Mouse (Mus musculus): ENCODE data around the gene Slc16a10. TPM values are rescaled to one million over a fixed set of nuclear protein-coding genes. Genes with fewer than 3 reads are reported as not detected.

The Slc16a10 gene
- polyA plus RNA-seq, 1 experiment from 2014 or later: 17.9 TPM

DNA sequence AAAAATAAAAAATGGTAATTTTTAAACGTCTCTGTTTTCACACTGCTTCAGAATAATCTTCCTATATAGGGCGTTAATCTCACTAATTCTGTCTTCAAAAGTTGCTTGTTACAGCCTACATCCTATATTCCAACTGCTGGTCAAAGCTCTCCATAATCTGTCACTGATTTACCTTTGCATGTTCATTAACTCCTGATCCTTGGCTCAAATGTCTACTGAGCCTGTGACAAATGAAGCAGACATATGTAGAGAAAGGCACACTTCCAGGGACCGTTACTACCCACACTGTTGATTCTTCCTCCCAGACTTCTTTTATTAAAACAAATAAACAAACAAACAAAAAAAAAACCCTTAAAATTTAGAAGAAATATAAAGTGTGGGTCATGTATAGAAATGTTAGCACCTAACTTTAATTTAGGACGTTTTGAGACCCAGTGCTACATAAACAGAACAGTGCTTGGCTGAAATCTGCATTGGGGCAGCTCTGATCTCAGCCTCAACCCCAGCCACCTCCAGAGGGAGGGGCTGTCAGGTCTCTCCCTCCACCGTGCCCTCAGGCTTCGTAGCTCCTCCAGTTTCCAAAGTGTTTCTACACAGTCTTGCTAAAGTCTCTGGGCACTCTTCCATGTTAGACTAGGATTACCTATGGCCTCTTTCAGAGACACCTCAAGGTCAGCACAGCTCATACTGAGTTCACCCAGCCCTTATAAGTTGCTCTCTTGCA is 83.8 kb downstream of the Slc16a10 start:
- no peaks in the 10 kb centered on the region for H3K4me1 ChIP-seq (ENCODE audit: control insufficient read depth in 2 of 2, insufficient read depth in 2 of 2, low read length in 2 of 2)
- H3K27me3 ChIP-seq (ENCODE audit: control insufficient read depth, insufficient read depth, low read length): no peaks in the 10 kb centered on the region
- no peak overlapping the region for H3K4me3 ChIP-seq (ENCODE audit: control insufficient read depth in 1 of 2, insufficient read depth in 1 of 2, low read depth in 1 of 2, low read length in 2 of 2)
- H3K27ac ChIP-seq (replicated peaks in 1 of 2; ENCODE audit: control insufficient read depth in 1 of 2, insufficient read depth in 1 of 2, low read depth in 2 of 2, low read length in 2 of 2): no peak overlapping the region
- no peak overlapping the region for H3K4me2 ChIP-seq (ENCODE audit: low read length)
- H3K9me3 ChIP-seq (ENCODE audit: control insufficient read depth, low read length): no peaks in the 10 kb centered on the region
- 58% methylated on average over 6 of the region's 6 CpGs for WGBS
- no peaks in the 10 kb centered on the region for H3K36me3 ChIP-seq (ENCODE audit: control insufficient read depth, insufficient read depth, low read length)
- H3K9ac ChIP-seq (ENCODE audit: low read length): no peak overlapping the region
- ATAC-seq (ENCODE audit: insufficient number of reproducible peaks, insufficient read depth, low FRiP score, low read depth): no peak

DNA sequence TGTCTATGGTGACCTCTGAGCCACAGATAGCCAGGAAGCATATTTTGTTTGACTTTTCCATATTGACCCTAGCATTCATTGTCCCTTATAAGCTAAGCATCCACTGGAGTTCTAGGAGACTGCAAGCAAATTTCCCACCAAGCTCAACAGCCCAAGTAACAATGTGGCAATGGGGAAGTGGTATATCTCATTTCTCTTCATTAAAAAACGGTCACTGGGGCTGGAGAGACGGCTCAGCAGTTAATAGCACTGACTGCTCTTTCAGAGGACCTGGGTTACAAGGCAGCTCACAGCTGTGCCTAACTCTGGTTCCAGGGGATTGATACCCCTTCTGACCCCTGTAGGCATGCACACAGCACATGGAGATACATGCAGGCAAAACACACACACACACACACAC is 84.4 kb downstream of the Slc16a10 start:
- H3K4me1 ChIP-seq (ENCODE audit: control insufficient read depth in 2 of 2, insufficient read depth in 2 of 2, low read length in 2 of 2): no peaks in the 10 kb centered on the region
- H3K9me3 ChIP-seq (ENCODE audit: control insufficient read depth, low read length): no peaks in the 10 kb centered on the region
- 81% methylated on average over 2 of the region's 2 CpGs for WGBS
- H3K4me3 ChIP-seq (ENCODE audit: control insufficient read depth in 1 of 2, insufficient read depth in 1 of 2, low read depth in 1 of 2, low read length in 2 of 2): no peak overlapping the region
- H3K9ac ChIP-seq (ENCODE audit: low read length): no peak overlapping the region
- H3K27ac ChIP-seq (replicated peaks in 1 of 2; ENCODE audit: control insufficient read depth in 1 of 2, insufficient read depth in 1 of 2, low read depth in 2 of 2, low read length in 2 of 2): no peak overlapping the region
- H3K36me3 ChIP-seq (ENCODE audit: control insufficient read depth, insufficient read depth, low read length): peaks cover 3% of the 10 kb centered on the region; the same call in 1 of the 2 replicates
- no peak for ATAC-seq (ENCODE audit: insufficient number of reproducible peaks, insufficient read depth, low FRiP score, low read depth)
- no peaks in the 10 kb centered on the region for H3K27me3 ChIP-seq (ENCODE audit: control insufficient read depth, insufficient read depth, low read length)
- no peak overlapping the region for H3K4me2 ChIP-seq (ENCODE audit: low read length)

DNA sequence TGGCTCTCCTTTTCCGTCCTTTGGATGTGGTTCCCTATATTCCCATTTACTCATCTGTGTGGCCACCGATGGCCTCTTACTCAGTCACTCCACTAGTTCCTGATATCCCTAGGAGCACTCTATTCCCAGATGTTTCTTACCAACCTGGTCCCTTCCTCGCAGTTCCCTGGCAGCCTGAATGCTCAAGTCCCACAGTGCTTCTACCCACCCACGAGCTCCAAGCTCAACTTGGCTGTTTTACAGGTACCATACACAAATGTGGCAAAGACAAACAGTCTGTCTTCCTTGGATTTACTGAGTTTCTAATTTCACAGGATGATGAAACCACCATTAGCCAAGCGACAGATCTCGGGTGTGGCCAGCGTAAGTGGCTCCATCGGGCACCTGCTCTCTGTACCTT is 87.6 kb downstream of the Slc16a10 start:
- no peaks in the 10 kb centered on the region for H3K4me1 ChIP-seq (ENCODE audit: control insufficient read depth in 2 of 2, insufficient read depth in 2 of 2, low read length in 2 of 2)
- no peak overlapping the region for H3K9ac ChIP-seq (ENCODE audit: low read length)
- H3K4me3 ChIP-seq (ENCODE audit: control insufficient read depth in 1 of 2, insufficient read depth in 1 of 2, low read depth in 1 of 2, low read length in 2 of 2): no peak overlapping the region
- ATAC-seq (ENCODE audit: insufficient number of reproducible peaks, insufficient read depth, low FRiP score, low read depth): no peak
- H3K27ac ChIP-seq (replicated peaks in 1 of 2; ENCODE audit: control insufficient read depth in 1 of 2, insufficient read depth in 1 of 2, low read depth in 2 of 2, low read length in 2 of 2): no peak overlapping the region
- no peak overlapping the region for H3K4me2 ChIP-seq (ENCODE audit: low read length)
- H3K9me3 ChIP-seq (ENCODE audit: control insufficient read depth, low read length): no peaks in the 10 kb centered on the region
- no peaks in the 10 kb centered on the region for H3K27me3 ChIP-seq (ENCODE audit: control insufficient read depth, insufficient read depth, low read length)
- 90% methylated on average over 8 of the region's 8 CpGs for WGBS
- peaks cover 8% of the 10 kb centered on the region; the same call in 1 of the 2 replicates for H3K36me3 ChIP-seq (ENCODE audit: control insufficient read depth, insufficient read depth, low read length)

DNA sequence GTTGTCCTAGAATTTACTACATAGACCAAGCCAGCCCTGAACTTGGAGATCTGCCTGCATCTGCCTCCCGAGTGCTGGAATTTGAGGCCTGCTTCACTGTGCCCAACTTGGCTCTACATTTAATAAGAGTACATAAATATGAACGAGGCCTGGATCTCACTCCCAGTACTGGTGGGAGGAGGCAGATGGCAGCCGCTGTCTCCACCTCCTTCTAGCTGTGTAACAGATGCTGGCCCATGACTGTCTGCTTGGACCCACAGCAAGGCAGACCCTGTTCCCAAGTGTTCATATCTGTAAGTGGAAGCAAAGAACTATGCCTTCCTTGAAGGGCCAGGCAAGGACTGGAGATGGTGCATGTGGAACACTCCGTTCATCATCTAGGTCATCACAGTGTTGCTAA is 88.2 kb downstream of the Slc16a10 start:
- H3K27ac ChIP-seq (replicated peaks in 1 of 2; ENCODE audit: control insufficient read depth in 1 of 2, insufficient read depth in 1 of 2, low read depth in 2 of 2, low read length in 2 of 2): no peak overlapping the region
- H3K4me3 ChIP-seq (ENCODE audit: control insufficient read depth in 1 of 2, insufficient read depth in 1 of 2, low read depth in 1 of 2, low read length in 2 of 2): no peak overlapping the region
- H3K27me3 ChIP-seq (ENCODE audit: control insufficient read depth, insufficient read depth, low read length): no peaks in the 10 kb centered on the region
- no peak overlapping the region for H3K4me2 ChIP-seq (ENCODE audit: low read length)
- H3K9ac ChIP-seq (ENCODE audit: low read length): no peak overlapping the region
- no peaks in the 10 kb centered on the region for H3K4me1 ChIP-seq (ENCODE audit: control insufficient read depth in 2 of 2, insufficient read depth in 2 of 2, low read length in 2 of 2)
- peaks cover 8% of the 10 kb centered on the region; the same call in 1 of the 2 replicates for H3K36me3 ChIP-seq (ENCODE audit: control insufficient read depth, insufficient read depth, low read length)
- no peak for ATAC-seq (ENCODE audit: insufficient number of reproducible peaks, insufficient read depth, low FRiP score, low read depth)
- 87% methylated on average over 4 of the region's 4 CpGs for WGBS
- H3K9me3 ChIP-seq (ENCODE audit: control insufficient read depth, low read length): no peaks in the 10 kb centered on the region

DNA sequence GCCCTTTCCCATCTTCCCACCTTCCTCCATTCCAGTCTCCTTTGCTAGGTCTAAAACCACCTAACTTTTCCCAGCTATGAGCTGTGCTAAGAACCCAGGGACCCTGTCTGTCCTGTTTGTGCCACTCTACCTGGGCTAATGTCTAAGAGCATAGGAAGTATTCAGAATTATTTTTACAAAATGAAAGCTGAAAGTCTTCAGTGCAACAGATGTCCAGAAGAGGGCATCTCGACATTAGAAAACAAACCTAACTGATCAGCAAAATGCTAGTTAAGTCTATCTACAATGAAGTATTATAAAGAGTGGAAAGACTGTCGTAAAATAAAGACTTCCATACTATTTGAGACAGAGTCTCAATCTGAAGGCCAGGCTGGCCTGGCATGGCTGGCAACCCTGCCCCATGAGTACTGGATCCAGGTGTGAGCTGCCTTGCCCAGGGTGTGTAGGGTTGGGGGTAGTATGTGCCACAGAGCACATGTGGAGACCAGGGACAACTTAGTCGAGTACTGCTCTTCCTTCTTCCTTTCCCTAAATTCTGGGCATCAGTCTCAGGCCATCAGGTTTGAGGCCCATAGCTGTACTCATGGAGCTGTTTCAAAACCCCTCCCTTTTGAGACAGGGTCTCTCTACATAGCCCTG is 88.7 kb downstream of the Slc16a10 start:
- Histone ChIP-seq H3K9me3 (ENCODE audit: control insufficient read depth, low read length) (no peaks in the 10 kb centered on the region), H3K4me1 (ENCODE audit: control insufficient read depth in 2 of 2, insufficient read depth in 2 of 2, low read length in 2 of 2) (no peaks in the 10 kb centered on the region), H3K4me2 (ENCODE audit: low read length) (no peak overlapping the region), H3K9ac (ENCODE audit: low read length) (no peak overlapping the region), H3K27me3 (ENCODE audit: control insufficient read depth, insufficient read depth, low read length) (no peaks in the 10 kb centered on the region), H3K4me3 (ENCODE audit: control insufficient read depth in 1 of 2, insufficient read depth in 1 of 2, low read depth in 1 of 2, low read length in 2 of 2) (no peak overlapping the region), H3K36me3 (ENCODE audit: control insufficient read depth, insufficient read depth, low read length) (peaks cover 8% of the 10 kb centered on the region; the same call in 1 of the 2 replicates), H3K27ac (replicated peaks in 1 of 2; ENCODE audit: control insufficient read depth in 1 of 2, insufficient read depth in 1 of 2, low read depth in 2 of 2, low read length in 2 of 2) (no peak overlapping the region)
- WGBS: 60% methylated on average over 3 of the region's 3 CpGs
- ATAC-seq (ENCODE audit: insufficient number of reproducible peaks, insufficient read depth, low FRiP score, low read depth): no peak

DNA sequence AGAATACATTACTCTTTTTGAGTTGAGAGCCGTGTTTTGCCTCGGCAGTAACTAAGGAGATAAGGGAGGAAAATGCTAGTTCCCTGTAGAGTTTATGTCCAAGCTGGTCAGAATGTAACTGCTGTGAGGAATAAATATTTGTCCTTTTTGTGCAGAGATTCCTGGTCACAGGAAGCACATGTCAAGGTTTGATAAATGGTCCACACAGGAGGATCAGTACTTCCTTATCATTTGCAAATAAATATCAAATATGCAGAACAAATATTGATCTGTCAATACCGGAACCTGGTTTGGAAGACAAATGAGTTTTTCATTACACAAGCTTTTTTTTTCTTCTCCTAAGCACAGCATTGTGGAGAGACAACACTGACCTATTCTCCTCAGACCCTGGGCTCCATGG is 90.1 kb downstream of the Slc16a10 start:
- Histone ChIP-seq H3K36me3 (ENCODE audit: control insufficient read depth, insufficient read depth, low read length) (peaks cover 8% of the 10 kb centered on the region; the same call in 1 of the 2 replicates), H3K4me2 (ENCODE audit: low read length) (no peak overlapping the region), H3K9me3 (ENCODE audit: control insufficient read depth, low read length) (no peaks in the 10 kb centered on the region), H3K27ac (replicated peaks in 1 of 2; ENCODE audit: control insufficient read depth in 1 of 2, insufficient read depth in 1 of 2, low read depth in 2 of 2, low read length in 2 of 2) (no peak overlapping the region), H3K4me3 (ENCODE audit: control insufficient read depth in 1 of 2, insufficient read depth in 1 of 2, low read depth in 1 of 2, low read length in 2 of 2) (no peak overlapping the region), H3K9ac (ENCODE audit: low read length) (no peak overlapping the region), H3K4me1 (ENCODE audit: control insufficient read depth in 2 of 2, insufficient read depth in 2 of 2, low read length in 2 of 2) (no peaks in the 10 kb centered on the region), H3K27me3 (ENCODE audit: control insufficient read depth, insufficient read depth, low read length) (no peaks in the 10 kb centered on the region)
- ATAC-seq (ENCODE audit: insufficient number of reproducible peaks, insufficient read depth, low FRiP score, low read depth): no peak
- 75% methylated on average over 3 of the region's 3 CpGs for WGBS

DNA sequence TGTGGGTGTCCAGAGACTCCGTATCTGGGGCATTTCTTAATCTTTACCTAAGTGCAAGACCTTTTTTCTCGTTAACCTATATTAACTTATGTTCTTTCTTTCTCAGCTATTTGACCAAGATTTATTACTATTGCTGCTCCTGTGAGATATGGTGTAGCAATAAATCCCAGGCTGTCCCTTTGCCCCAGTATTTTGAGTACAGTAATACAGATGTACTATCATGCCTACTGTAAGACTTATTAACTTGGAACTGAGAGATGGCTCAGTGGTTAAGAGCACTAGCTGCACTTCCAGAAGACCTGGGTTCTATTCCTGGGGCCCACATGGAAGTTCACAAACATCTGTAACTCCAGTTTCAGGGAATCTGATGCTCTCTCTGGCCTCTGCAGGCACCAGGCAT is 91.3 kb downstream of the Slc16a10 start:
- Histone ChIP-seq H3K4me3 (ENCODE audit: control insufficient read depth in 1 of 2, insufficient read depth in 1 of 2, low read depth in 1 of 2, low read length in 2 of 2) (no peak overlapping the region), H3K27ac (replicated peaks in 1 of 2; ENCODE audit: control insufficient read depth in 1 of 2, insufficient read depth in 1 of 2, low read depth in 2 of 2, low read length in 2 of 2) (no peak overlapping the region), H3K9ac (ENCODE audit: low read length) (no peak overlapping the region), H3K27me3 (ENCODE audit: control insufficient read depth, insufficient read depth, low read length) (no peaks in the 10 kb centered on the region), H3K9me3 (ENCODE audit: control insufficient read depth, low read length) (no peaks in the 10 kb centered on the region), H3K36me3 (ENCODE audit: control insufficient read depth, insufficient read depth, low read length) (peaks cover 8% of the 10 kb centered on the region; the same call in 1 of the 2 replicates), H3K4me2 (ENCODE audit: low read length) (no peak overlapping the region), H3K4me1 (ENCODE audit: control insufficient read depth in 2 of 2, insufficient read depth in 2 of 2, low read length in 2 of 2) (no peaks in the 10 kb centered on the region)
- 96% methylated on average over 2 of the region's 2 CpGs for WGBS
- ATAC-seq (ENCODE audit: insufficient number of reproducible peaks, insufficient read depth, low FRiP score, low read depth): no peak

Data from heart, embryonic 14.5 days (tissue).